Mouse (Mus musculus): ENCODE measurements at regions not wholly inside any gene's neighbourhood (a gene's known extent, or its start where the extent isn't known, plus 50 kb on each side); places are given as distances from the start of the nearest gene placed in this dataset.

GRCm38 (mm10) chr4:62890588-62891580 lies 74.5 kb upstream of the Zfp618 start:
- H3K4me1 ChIP-seq (replicated peaks; ENCODE audit: control insufficient read depth, insufficient read depth, low read length): peaks cover 9% of the 10 kb centered on the region
- H3K9me3 ChIP-seq (ENCODE audit: control insufficient read depth, low read length): no peaks in the 10 kb centered on the region
- peak; percentile 87 for ATAC-seq (ENCODE audit: low read depth)
- H3K9ac ChIP-seq (ENCODE audit: low read length): no peak overlapping the region
- peak overlapping the region; percentile 7; the same call in 1 of the 2 replicates for H3K4me3 ChIP-seq (ENCODE audit: low read length)
- no peaks in the 10 kb centered on the region for H3K36me3 ChIP-seq (ENCODE audit: control insufficient read depth, insufficient read depth, low read length)
- H3K4me2 ChIP-seq (ENCODE audit: low read depth, low read length): peak overlapping the region; percentile 41
- no peak overlapping the region for H3K27ac ChIP-seq (ENCODE audit: low read length)
- WGBS: 33% methylated on average over 21 of the region's 21 CpGs
- H3K27me3 ChIP-seq (ENCODE audit: control insufficient read depth, insufficient read depth, low read depth, low read length): no peaks in the 10 kb centered on the region

- 62% methylated on average over 4 of the region's 4 CpGs for WGBS
- no peak for ATAC-seq (ENCODE audit: low read depth)
These were observed 52.5 kb upstream of the Zfp618 start for GRCm38 (mm10) chr4:62912891-62913290.

More at GRCm38 (mm10) chr4:62912891-62913290, 52.5 kb upstream of the Zfp618 start:
- no peaks in the 10 kb centered on the region for H3K4me1 ChIP-seq (replicated peaks; ENCODE audit: control insufficient read depth, insufficient read depth, low read length)
- no peaks in the 10 kb centered on the region for H3K27me3 ChIP-seq (ENCODE audit: control insufficient read depth, insufficient read depth, low read depth, low read length)
- H3K4me2 ChIP-seq (ENCODE audit: low read depth, low read length): no peak overlapping the region
- H3K9me3 ChIP-seq (ENCODE audit: control insufficient read depth, low read length): no peaks in the 10 kb centered on the region
- no peak overlapping the region for H3K27ac ChIP-seq (ENCODE audit: low read length)
- no peaks in the 10 kb centered on the region for H3K36me3 ChIP-seq (ENCODE audit: control insufficient read depth, insufficient read depth, low read length)
- H3K9ac ChIP-seq (ENCODE audit: low read length): no peak overlapping the region
- no peak overlapping the region for H3K4me3 ChIP-seq (ENCODE audit: low read length)
